Mouse (Mus musculus) myocyte (in vitro differentiated cells): ENCODE measurements at regions not wholly inside any gene's neighbourhood (a gene's known extent, or its start where the extent isn't known, plus 50 kb on each side); places are given as distances from the start of the nearest gene placed in this dataset.

ENCODE experiments used
- H3K27me3 ChIP-seq: one replicate; pipeline ENCODE4 v1.6.1; 2011; ENCODE audit not compliant: control insufficient read depth, insufficient read depth, insufficient read length
- H3K36me3 ChIP-seq: one replicate; pipeline ENCODE4 v1.6.1; 2011; ENCODE audit not compliant: control insufficient read depth, insufficient read depth
- H3K4me2 ChIP-seq: one replicate; pipeline ENCODE4 v1.6.1; 2011; ENCODE audit warnings: low read depth, control low read depth
- H3K4me3 ChIP-seq: one replicate; pipeline ENCODE4 v1.5.1; 2011; ENCODE audit warnings: mild to moderate bottlenecking, control low read depth, moderate library complexity
- H3K79me2 ChIP-seq: one replicate; pipeline ENCODE4 v1.6.1; 2011; ENCODE audit not compliant: control insufficient read depth, insufficient read depth
- H3ac ChIP-seq: one replicate; pipeline ENCODE4 v1.6.1; 2011; ENCODE audit not compliant: control insufficient read depth, insufficient read length
- CEBPB ChIP-seq: IDR thresholded peaks from 2 replicates; pipeline ENCODE4 v1.6.1; 2011; ENCODE audit warnings: mild to moderate bottlenecking, moderate library complexity; ENCODE audit not compliant: poor library complexity, insufficient read depth, severe bottlenecking
- E2F4 ChIP-seq: IDR thresholded peaks from one replicate; pipeline ENCODE4 v1.6.1; 2011; ENCODE audit warnings: mild to moderate bottlenecking, control low read depth, moderate library complexity; ENCODE audit not compliant: insufficient read depth
- MAX ChIP-seq: IDR thresholded peaks from one replicate; pipeline ENCODE4 v1.6.1; 2011; ENCODE audit warnings: low read depth, mild to moderate bottlenecking, control low read depth
- MYOD1 ChIP-seq, 3 experiments: IDR thresholded peaks; one replicate each; pipeline ENCODE4 v1.6.1; 2011; ENCODE audit warnings: control low read depth in 2 of 3, low read depth in 2 of 3, mild to moderate bottlenecking in 2 of 3, moderate library complexity in 1 of 3; ENCODE audit not compliant: insufficient read length in 2 of 3, control insufficient read depth in 1 of 3
- MYOG ChIP-seq, 3 experiments: IDR thresholded peaks; one replicate each; pipeline ENCODE4 v1.6.1; 2011; ENCODE audit warnings: control low read depth in 2 of 3, low read depth in 2 of 3, mild to moderate bottlenecking in 2 of 3; ENCODE audit not compliant: insufficient read length in 2 of 3, control insufficient read depth in 1 of 3, insufficient read depth in 1 of 3
- POLR2A ChIP-seq: IDR thresholded peaks from one replicate; pipeline ENCODE4 v1.6.1; 2011; ENCODE audit warnings: low read depth, mild to moderate bottlenecking, control low read depth, moderate library complexity; ENCODE audit not compliant: insufficient read length
- POLR2AphosphoS2 ChIP-seq: IDR thresholded peaks from one replicate; pipeline ENCODE4 v1.6.1; 2011; ENCODE audit warnings: low read depth, control low read depth; ENCODE audit not compliant: insufficient read length
- REST ChIP-seq: IDR thresholded peaks from one replicate; pipeline ENCODE4 v1.6.1; 2011; ENCODE audit warnings: mild to moderate bottlenecking, control low read depth, moderate library complexity; ENCODE audit not compliant: insufficient read depth, insufficient read length
- SRF ChIP-seq: IDR thresholded peaks from one replicate; pipeline ENCODE4 v1.6.1; 2011; ENCODE audit warnings: low read depth; ENCODE audit not compliant: control insufficient read depth, insufficient read length
- TCF12 ChIP-seq: IDR thresholded peaks from one replicate; pipeline ENCODE4 v1.6.1; 2011; ENCODE audit warnings: mild to moderate bottlenecking, control low read depth; ENCODE audit not compliant: poor library complexity, insufficient read depth, severe bottlenecking
- TCF3 ChIP-seq: IDR thresholded peaks from one replicate; pipeline ENCODE4 v1.6.1; 2011; ENCODE audit warnings: low read depth, control low read depth; ENCODE audit not compliant: insufficient read length
- USF1 ChIP-seq: IDR thresholded peaks from one replicate; pipeline ENCODE4 v1.6.1; 2011; ENCODE audit warnings: low read depth, mild to moderate bottlenecking, control low read depth, moderate library complexity

DNA sequence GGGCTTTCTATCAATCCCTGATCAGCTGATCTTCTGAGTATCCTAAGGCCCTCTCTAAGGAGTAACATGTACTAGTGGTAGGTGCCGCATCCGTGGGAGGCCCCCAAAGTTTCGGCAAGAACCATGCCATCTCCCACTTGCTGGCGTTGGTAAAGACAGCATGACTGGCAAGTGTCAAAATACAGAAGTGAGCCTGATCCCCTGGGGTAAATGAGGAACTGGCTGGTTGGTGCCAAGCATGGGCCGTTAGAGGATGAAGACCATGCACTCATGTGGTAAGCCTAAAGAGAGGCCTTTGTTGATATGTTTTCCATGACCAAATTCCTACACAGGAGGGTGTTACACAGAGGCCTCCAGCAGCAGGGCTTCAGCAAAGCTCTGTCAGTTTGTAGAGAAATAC lies 161.9 kb upstream of the Irf2bp2 start:
- no peaks in the 10 kb centered on the region for H3K79me2 ChIP-seq
- H3ac ChIP-seq, result no peak overlapping the region
- H3K27me3 ChIP-seq, result no peaks in the 10 kb centered on the region
- no peak overlapping the region for H3K4me3 ChIP-seq
- H3K4me2 ChIP-seq, result no peak overlapping the region
- TF ChIP-seq MYOG (IDR thresholded peaks at IDR 0.05; ENCODE audit: control insufficient read depth in 1 of 3, insufficient read depth in 1 of 3, insufficient read length in 2 of 3, low read depth in 2 of 3) (no peak), CEBPB (no peak), TCF3 (no peak), REST (no peak), SRF (no peak), MAX (no peak), E2F4 (no peak)
- H3K36me3 ChIP-seq, result no peaks in the 10 kb centered on the region

DNA sequence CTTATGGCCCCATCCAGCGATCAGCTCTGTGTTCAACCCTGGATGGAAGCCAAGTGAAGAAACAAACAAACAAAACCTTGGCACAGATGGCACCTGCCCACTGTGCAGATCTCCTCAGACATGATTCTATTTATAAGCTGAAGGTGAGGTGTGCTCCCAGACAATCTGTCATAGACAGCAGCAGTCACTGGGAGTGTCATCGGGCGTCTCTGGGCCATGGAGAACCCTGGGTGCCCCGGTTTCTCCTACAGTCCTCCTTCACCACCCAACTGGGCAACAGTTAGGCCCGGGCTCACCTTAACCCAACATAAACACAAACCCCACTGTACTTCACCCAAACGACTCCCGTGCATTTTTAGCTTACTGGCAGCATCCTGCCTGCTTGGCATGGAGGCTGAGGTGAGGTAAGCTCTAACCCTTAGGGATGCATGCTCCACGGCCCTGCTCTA lies 160.6 kb upstream of the Irf2bp2 start:
- H3K27me3 ChIP-seq, result no peaks in the 10 kb centered on the region
- no peak overlapping the region for H3K4me2 ChIP-seq
- H3K4me3 ChIP-seq, result no peak overlapping the region
- H3K79me2 ChIP-seq, result no peaks in the 10 kb centered on the region
- H3ac ChIP-seq, result no peak overlapping the region
- TF ChIP-seq POLR2A, result no peak
- TF ChIP-seq REST, result no peak
- no peak for TF ChIP-seq CEBPB
- TF ChIP-seq TCF3, result no peak
- H3K36me3 ChIP-seq, result no peaks in the 10 kb centered on the region

DNA sequence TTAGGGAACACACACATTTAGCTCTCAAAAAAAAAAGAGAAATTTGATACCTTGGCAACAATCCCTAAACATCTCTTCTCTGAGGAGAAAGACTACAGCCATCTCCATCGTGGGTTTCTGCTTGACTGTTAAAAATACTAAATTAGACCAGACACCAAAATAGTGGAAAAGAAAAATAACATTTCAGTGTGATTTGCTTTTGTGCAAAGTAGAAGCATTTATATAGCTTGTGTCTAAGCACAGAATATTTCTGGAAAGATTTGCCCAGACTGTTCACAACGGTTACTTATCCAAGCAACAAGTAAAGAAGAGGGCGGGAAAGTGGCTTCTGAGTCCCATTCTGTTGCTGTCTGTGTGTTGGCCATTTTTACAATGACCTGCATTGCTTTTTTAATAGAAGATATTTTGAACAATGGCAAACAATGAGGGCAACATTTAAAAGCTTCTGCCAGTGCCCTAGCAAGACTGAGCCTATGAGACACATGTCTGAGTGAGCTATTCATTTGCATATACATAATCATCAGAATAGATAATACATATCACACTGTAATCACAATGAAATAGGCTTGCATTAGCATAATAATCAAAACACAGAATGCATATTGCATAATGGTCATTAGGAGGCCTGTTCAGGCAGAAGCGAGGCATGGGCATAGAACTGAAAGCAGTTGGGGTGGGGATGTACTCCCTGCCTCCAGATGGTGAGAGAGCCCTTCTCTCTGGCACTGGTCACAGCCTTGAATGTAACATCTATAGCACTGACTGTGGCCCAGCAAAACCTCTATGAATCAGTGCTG lies 159.5 kb upstream of the Irf2bp2 start:
- no peak overlapping the region for H3K4me3 ChIP-seq
- H3K4me2 ChIP-seq, result no peak overlapping the region
- no peak overlapping the region for H3ac ChIP-seq
- no peaks in the 10 kb centered on the region for H3K79me2 ChIP-seq
- H3K36me3 ChIP-seq, result no peaks in the 10 kb centered on the region
- no peaks in the 10 kb centered on the region for H3K27me3 ChIP-seq
- no peak for TF ChIP-seq USF1
- no peak for TF ChIP-seq POLR2A
- no peak for TF ChIP-seq CEBPB
- TF ChIP-seq SRF, result no peak
- no peak for TF ChIP-seq MAX
- no peak for TF ChIP-seq MYOG (IDR thresholded peaks at IDR 0.05; ENCODE audit: control insufficient read depth in 1 of 3, insufficient read depth in 1 of 3, insufficient read length in 2 of 3, low read depth in 2 of 3)
- TF ChIP-seq REST, result no peak
- no peak for TF ChIP-seq MYOD1 (IDR thresholded peaks at IDR 0.05; ENCODE audit: control insufficient read depth in 1 of 3, insufficient read length in 2 of 3, low read depth in 2 of 3)
- no peak for TF ChIP-seq POLR2AphosphoS2
- TF ChIP-seq TCF3, result no peak
- TF ChIP-seq E2F4, result no peak
- TF ChIP-seq TCF12, result no peak

DNA sequence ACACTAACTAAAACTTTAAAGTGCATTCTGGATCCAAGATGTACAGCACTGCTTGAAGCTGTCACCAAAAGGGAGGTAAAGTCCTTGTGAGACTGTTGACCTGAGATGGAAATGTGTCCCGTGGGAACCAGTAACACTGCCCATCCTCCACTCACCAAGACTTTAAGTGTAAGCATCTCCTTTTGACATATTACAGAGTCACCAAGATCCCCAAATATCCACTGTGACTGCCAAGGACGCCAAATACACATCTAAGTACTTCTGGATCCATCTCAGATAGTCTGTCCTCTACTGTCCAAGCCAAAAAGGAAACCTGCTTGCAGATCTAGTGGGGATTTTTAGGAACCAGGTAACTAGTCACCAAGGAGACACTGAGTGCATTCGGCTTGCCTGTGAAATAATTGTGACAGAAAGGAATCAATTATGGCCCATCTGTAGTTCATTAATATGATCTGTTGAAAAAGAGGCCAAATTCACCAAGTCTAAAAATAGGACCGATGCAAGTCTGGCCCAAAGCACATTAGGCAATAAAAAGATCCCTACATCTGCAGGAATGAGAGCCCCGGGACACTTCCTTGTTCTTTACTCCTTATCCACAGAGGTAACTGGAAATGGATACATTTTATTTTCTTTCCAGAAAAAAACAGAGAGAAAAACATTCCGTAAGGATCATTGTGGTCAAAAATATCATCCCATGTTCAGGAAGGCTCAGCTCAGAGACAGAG lies 157.8 kb upstream of the Irf2bp2 start:
- TF ChIP-seq SRF (no peak), POLR2AphosphoS2 (no peak), REST (no peak), USF1 (no peak), MYOD1 (IDR thresholded peaks at IDR 0.05; ENCODE audit: control insufficient read depth in 1 of 3, insufficient read length in 2 of 3, low read depth in 2 of 3) (no peak), E2F4 (no peak), TCF12 (no peak), TCF3 (no peak), POLR2A (no peak), MYOG (IDR thresholded peaks at IDR 0.05; ENCODE audit: control insufficient read depth in 1 of 3, insufficient read depth in 1 of 3, insufficient read length in 2 of 3, low read depth in 2 of 3) (no peak), MAX (no peak), CEBPB (no peak)
- Histone ChIP-seq H3K4me2 (no peak overlapping the region), H3K36me3 (no peaks in the 10 kb centered on the region), H3K79me2 (no peaks in the 10 kb centered on the region), H3ac (no peak overlapping the region), H3K4me3 (no peak overlapping the region), H3K27me3 (no peaks in the 10 kb centered on the region)

DNA sequence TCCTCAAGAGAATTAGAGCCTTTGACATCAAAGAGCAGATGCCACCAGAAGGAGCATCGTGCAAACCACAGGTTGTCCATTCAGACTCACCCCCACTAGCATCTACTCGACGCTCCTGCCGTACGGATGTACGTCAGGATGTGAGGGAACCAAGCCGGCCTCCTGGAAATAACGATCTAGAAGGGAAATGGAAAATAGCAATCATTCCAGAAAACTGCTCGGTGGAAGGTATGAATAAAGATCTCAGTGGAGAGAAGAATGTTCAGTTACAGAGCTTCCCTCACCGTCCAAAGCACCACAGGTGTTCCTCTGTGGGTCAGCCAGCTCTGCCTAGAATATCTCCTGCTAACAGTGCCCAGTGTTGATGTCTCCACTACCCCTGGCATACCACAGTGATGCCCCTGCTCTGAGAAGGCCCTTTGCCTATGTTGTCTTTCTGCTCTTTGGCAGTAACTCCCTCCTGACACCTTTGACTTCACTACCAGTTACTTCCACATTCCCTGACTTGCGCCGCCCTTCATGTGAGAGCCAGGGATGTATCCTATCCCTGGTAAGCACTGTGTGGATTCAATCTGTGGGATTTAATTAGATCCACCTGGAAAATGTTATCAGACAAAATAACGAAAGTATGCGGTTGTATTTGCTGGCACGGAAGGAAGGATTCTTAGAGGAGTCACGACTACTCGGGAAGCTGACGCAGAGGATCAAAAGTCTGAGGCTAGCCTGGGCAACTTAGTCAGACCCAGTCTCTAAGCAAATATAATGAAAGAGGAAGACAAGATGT lies 152.4 kb upstream of the Irf2bp2 start:
- H3K4me3 ChIP-seq, result no peak overlapping the region
- H3K79me2 ChIP-seq, result no peaks in the 10 kb centered on the region
- no peaks in the 10 kb centered on the region for H3K36me3 ChIP-seq
- H3ac ChIP-seq, result no peak overlapping the region
- TF ChIP-seq POLR2A (no peak), POLR2AphosphoS2 (no peak), TCF3 (no peak), CEBPB (no peak), E2F4 (no peak)
- no peaks in the 10 kb centered on the region for H3K27me3 ChIP-seq
- no peak overlapping the region for H3K4me2 ChIP-seq
